Mouse (Mus musculus) embryonic fibroblast, embryonic 13.5 days (primary cell): ENCODE data around the gene Pptc7.

Source experiments
- CTCF ChIP-seq: IDR thresholded peaks from 2 replicates; pipeline ENCODE4 v1.5.1; 2011; ENCODE audit warnings: mild to moderate bottlenecking, control low read depth, low read length, moderate library complexity, borderline replicate concordance; ENCODE audit not compliant: insufficient read depth
- POLR2A ChIP-seq: IDR thresholded peaks from 2 replicates; pipeline ENCODE4 v1.6.1; 2011; ENCODE audit warnings: low read depth, mild to moderate bottlenecking, control low read depth, low read length, moderate library complexity

DNA sequence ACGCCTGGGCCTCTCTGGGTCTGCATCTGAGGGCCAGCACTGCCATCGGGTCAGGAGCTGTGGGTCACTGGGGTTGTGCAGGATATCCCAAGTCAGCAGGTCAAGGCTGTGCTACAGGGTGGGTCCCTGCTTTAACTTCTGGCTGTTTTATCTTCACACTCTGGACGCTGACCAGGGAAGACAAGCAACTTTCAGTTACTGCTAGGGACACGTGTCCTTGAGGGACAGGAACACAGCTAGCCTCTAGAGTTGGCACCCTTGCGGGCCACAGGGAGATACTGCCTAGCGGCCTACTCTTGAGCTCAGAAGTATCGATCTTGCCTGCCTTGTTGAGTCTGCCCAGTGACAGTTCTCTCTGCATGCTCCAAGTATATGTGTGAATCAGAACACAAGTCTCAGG, 44.5 kb upstream of the Pptc7 start:
- TF ChIP-seq CTCF (no peak), POLR2A (no peak)
